Mouse (Mus musculus) stomach, embryonic 14.5 days (tissue): Measurements from ENCODE around the gene Ggt5. TPM values are rescaled to one million over a fixed set of nuclear protein-coding genes. Genes with fewer than 3 reads are reported as not detected.

Experiments used
- ATAC-seq: fragments of 200-750 bp; cut with Nextera tagmentation; 2 replicates; pipeline ENCODE4 v1.8.0; 2017; ENCODE audit warnings: low read depth, moderate TSS enrichment; ENCODE audit not compliant: insufficient number of reproducible peaks, insufficient read depth, low FRiP score
- H3K27ac ChIP-seq: fragments of 300-500 bp; sonication (generic); 2 replicates; pipeline ENCODE4 v1.5.1; 2014; ENCODE audit warnings: mild to moderate bottlenecking, low read length, moderate library complexity, mixed read lengths
- H3K27me3 ChIP-seq: fragments of 300-500 bp; sonication (generic); 2 replicates; pipeline ENCODE4 v1.6.1; 2014; ENCODE audit warnings: low read length, control low read depth, mixed read lengths; ENCODE audit not compliant: control insufficient read depth, insufficient read depth
- H3K36me3 ChIP-seq: fragments of 300-500 bp; sonication (generic); 2 replicates; pipeline ENCODE4 v1.6.1; 2014; ENCODE audit warnings: mild to moderate bottlenecking, control low read depth, low read length, moderate library complexity, mixed read lengths; ENCODE audit not compliant: control insufficient read depth, insufficient read depth
- H3K4me1 ChIP-seq: fragments of 300-500 bp; sonication (generic); 2 replicates; pipeline ENCODE4 v1.6.1; 2014; ENCODE audit warnings: low read length, control low read depth, mixed read lengths; ENCODE audit not compliant: control insufficient read depth, insufficient read depth
- H3K4me2 ChIP-seq: fragments of 300-500 bp; sonication (generic); replicated peaks from 2 replicates; pipeline ENCODE4 v1.6.1; 2014; ENCODE audit warnings: low read depth, low read length, control low read depth
- H3K4me3 ChIP-seq: fragments of 300-500 bp; sonication (generic); 2 replicates; pipeline ENCODE4 v1.5.1; 2014; ENCODE audit warnings: low read depth, low read length, control low read depth
- H3K9ac ChIP-seq: fragments of 300-500 bp; sonication (generic); replicated peaks from 2 replicates; pipeline ENCODE4 v1.6.1; 2014; ENCODE audit warnings: low read depth, mild to moderate bottlenecking, control low read depth, low read length, moderate library complexity, mixed read lengths
- H3K9me3 ChIP-seq: fragments of 300-500 bp; sonication (generic); 2 replicates; pipeline ENCODE4 v1.6.1; 2016; ENCODE audit warnings: low read depth, low read length, control low read depth; ENCODE audit not compliant: control insufficient read depth
- WGBS: fragments of 180-500 bp; shearing (Covaris S2); extraction: QIAGEN DNeasy Blood & Tissue Kit; methylation state at CpG from one replicate; pipeline ENCODE4 v1.1.7; 2014; 5-methylcytosine and 5-hydroxymethylcytosine counted together
- polyA plus RNA-seq: library from polyadenylated mRNA; unstranded; fragments of >200 nt; fragmentation: Nextera tagmentation; extraction: Ambion mirVana; gene quantifications from 2 replicates; pipeline ENCODE4 v1.2.1, GENCODE M21; 2014

The Ggt5 gene
- polyA plus RNA-seq, 1 experiment from 2014 or later = 5.2 TPM

DNA sequence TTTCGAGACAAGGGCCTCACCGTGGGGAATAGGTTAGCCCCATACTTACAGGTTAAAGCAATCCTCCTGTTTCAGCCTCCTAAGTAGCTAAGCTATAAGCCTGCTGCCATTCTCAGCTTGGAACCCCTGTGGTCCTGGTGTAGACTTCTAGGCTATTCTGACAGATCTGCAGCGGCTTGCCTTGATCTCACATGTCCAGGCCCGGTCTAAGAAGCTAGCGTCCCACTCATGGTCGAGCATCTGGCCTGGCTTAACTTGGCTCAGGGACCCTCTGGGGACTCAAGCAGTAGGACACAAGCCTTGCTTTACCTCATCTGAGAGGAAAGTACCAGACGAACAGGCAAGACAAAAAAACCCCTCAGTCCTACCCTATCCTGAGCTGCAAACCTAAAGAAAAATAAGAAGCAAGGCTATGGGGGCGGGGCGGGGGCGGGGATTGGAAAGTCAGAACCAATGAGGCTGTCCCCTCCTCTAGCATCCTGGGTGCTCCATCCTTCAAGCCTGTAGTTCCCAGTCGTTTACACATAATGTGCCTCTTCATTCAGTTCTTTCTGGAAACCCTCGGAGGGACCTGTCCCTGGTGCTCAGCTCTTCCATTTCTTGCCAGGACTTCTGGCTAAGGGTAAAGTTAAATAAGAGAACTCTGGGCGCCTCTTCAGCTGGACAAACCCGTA, 46.0 kb downstream of the Ggt5 start:
- Histone ChIP-seq H3K27ac (no peak overlapping the region), H3K4me2 (no peak overlapping the region), H3K4me3 (no peak overlapping the region), H3K27me3 (no peaks in the 10 kb centered on the region), H3K9me3 (no peaks in the 10 kb centered on the region), H3K36me3 (no peaks in the 10 kb centered on the region), H3K4me1 (no peaks in the 10 kb centered on the region), H3K9ac (no peak overlapping the region)
- no peak for ATAC-seq
- 68% methylated on average over 14 of the region's 14 CpGs for WGBS

GRCm38 (mm10) chr10:75635693-75636055, 46.5 kb downstream of the Ggt5 start:
- no peak overlapping the region for H3K4me3 ChIP-seq
- H3K9me3 ChIP-seq = no peaks in the 10 kb centered on the region
- H3K4me2 ChIP-seq = no peak overlapping the region
- H3K36me3 ChIP-seq = no peaks in the 10 kb centered on the region
- ATAC-seq = no peak
- H3K27me3 ChIP-seq = no peaks in the 10 kb centered on the region
- no peak overlapping the region for H3K9ac ChIP-seq
- H3K4me1 ChIP-seq = no peaks in the 10 kb centered on the region
- no peak overlapping the region for H3K27ac ChIP-seq
- 8% methylated on average over 9 of the region's 9 CpGs for WGBS

DNA sequence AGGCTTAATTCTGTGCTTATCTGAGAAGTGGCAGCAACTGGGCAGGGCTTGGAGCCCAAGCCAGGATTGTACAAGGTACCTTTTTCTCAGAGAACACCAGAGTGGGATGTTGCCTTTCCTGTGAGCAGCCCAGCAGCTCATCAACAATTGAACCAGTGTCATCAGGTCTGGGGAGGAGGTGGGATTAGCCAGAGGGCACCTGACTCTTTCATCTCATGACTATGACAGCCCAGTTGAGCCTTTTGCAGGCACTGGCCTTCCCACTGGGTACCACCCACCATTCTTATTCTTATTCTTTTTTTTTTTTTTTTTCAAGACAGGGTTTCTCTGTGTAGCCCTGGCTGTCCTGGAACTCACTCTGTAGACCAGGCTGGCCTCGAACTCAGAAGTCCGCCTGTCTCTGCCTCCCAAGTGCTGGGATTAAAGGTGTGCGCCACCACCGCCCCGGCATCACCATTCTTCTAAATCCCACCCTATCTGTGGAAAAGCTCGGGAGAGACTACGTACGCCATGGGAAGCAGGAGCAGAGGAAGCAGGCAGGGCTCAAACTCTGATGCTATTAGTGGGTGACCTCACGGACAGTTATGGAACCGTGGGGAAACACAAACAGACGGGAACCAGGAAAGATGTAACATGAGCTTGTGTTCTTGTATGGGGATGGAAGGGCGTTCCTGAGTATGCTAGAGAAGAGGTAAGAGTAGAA, 47.1 kb downstream of the Ggt5 start:
- Histone ChIP-seq H3K27ac (no peak overlapping the region), H3K36me3 (no peaks in the 10 kb centered on the region), H3K4me2 (no peak overlapping the region), H3K9me3 (no peaks in the 10 kb centered on the region), H3K4me3 (no peak overlapping the region), H3K27me3 (no peaks in the 10 kb centered on the region), H3K9ac (no peak overlapping the region), H3K4me1 (no peaks in the 10 kb centered on the region)
- WGBS = 89% methylated on average over 12 of the region's 12 CpGs
- ATAC-seq = no peak; the same call in 1 of the 2 replicates

DNA sequence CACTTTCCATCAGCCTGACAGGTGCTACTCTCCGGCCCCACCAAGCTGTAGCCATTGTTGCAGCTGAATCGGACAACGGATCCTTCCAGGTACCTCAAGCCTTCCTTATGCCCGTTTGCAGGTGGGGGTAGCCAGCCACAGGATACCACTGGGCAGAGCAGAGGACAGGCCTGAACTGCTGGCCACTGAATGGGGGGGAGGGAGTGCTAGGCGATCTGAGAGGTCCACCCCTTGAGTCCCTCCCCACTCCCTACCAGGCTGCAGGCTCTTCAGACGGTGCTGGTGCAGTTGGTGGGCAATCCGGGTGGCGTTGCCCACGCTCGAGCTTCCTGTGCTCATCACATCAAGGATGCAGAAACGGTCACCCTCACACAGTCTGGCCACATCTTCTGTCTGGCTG, 48.6 kb downstream of the Ggt5 start:
- Histone ChIP-seq H3K27ac (no peak overlapping the region), H3K9ac (no peak overlapping the region), H3K4me3 (no peak overlapping the region), H3K9me3 (no peaks in the 10 kb centered on the region), H3K4me1 (0 out of 2 replicates have a peak, but pooled peaks cover 3% of the 10 kb centered on the region), H3K36me3 (no peaks in the 10 kb centered on the region), H3K27me3 (no peaks in the 10 kb centered on the region), H3K4me2 (no peak overlapping the region)
- no peak for ATAC-seq
- 85% methylated on average over 11 of the region's 11 CpGs for WGBS

GRCm38 (mm10) chr10:75641721-75642222, 52.6 kb downstream of the Ggt5 start:
- Histone ChIP-seq H3K9ac (no peak overlapping the region), H3K4me3 (no peak overlapping the region), H3K9me3 (no peaks in the 10 kb centered on the region), H3K36me3 (0 out of 2 replicates have a peak, but pooled peaks cover 4% of the 10 kb centered on the region), H3K27ac (no peak overlapping the region), H3K27me3 (no peaks in the 10 kb centered on the region), H3K4me1 (0 out of 2 replicates have a peak, but pooled peaks cover 10% of the 10 kb centered on the region), H3K4me2 (no peak overlapping the region)
- 86% methylated on average over 7 of the region's 7 CpGs for WGBS
- ATAC-seq = no peak

DNA sequence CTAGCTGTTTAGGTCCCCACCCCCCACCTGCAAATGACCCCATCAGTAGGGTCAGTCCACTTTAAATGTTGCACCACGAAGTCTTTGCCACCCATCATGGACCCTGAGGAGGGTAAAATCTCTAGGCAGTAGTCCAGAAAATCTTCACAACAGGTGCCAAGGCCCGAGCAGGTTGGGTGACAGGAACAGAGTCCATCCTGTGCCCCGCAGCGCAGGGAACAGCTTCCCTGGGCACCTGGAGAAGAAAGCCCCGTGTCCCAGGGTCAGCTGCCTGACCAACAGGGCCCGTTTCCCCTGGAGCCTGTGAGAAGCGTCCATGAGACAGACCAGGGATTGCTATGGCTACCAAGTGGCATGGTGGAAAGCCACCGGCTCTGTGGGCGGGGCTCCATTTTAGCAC, 53.3 kb downstream of the Ggt5 start:
- no peaks in the 10 kb centered on the region for H3K27me3 ChIP-seq
- no peak overlapping the region for H3K4me2 ChIP-seq
- H3K4me1 ChIP-seq = 0 out of 2 replicates have a peak, but pooled peaks cover 10% of the 10 kb centered on the region
- H3K4me3 ChIP-seq = no peak overlapping the region
- no peak for ATAC-seq
- 0 out of 2 replicates have a peak, but pooled peaks cover 4% of the 10 kb centered on the region for H3K36me3 ChIP-seq
- no peak overlapping the region for H3K9ac ChIP-seq
- no peak overlapping the region for H3K27ac ChIP-seq
- H3K9me3 ChIP-seq = no peaks in the 10 kb centered on the region
- WGBS = 80% methylated on average over 9 of the region's 9 CpGs

DNA sequence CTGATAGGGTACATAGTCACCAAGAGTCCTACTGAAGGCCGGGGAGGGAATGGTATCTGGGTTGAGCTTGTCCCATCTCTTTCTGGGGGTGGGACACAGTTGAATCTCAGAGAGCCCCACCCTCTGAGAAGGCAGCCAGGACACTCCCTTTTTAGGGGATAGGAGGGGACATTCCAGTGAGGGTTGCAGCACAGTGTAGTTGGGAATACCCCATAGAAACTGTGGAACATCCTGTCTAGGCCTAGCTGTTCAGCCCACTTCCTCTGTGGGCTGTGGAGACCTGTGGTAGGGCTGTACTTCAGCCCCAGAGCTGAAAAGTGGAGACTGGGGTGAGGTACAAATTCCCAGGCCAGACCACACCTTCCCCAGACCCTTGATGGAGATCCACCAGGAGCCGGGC, 53.8 kb downstream of the Ggt5 start:
- no peak overlapping the region for H3K4me2 ChIP-seq
- H3K4me3 ChIP-seq = no peak overlapping the region
- no peaks in the 10 kb centered on the region for H3K9me3 ChIP-seq
- no peak overlapping the region for H3K27ac ChIP-seq
- 75% methylated on average over 2 of the region's 2 CpGs for WGBS
- H3K4me1 ChIP-seq = 0 out of 2 replicates have a peak, but pooled peaks cover 10% of the 10 kb centered on the region
- H3K36me3 ChIP-seq = 0 out of 2 replicates have a peak, but pooled peaks cover 4% of the 10 kb centered on the region
- no peaks in the 10 kb centered on the region for H3K27me3 ChIP-seq
- H3K9ac ChIP-seq = no peak overlapping the region
- no peak for ATAC-seq

- Histone ChIP-seq H3K9me3 (no peaks in the 10 kb centered on the region), H3K9ac (no peak within 1 kb of the TSS), H3K4me3 (no peak within 1 kb of the TSS), H3K27ac (no peak within 1 kb of the TSS), H3K27me3 (no peaks in the 10 kb centered on the region), H3K4me2 (peak within 1 kb of the TSS; percentile 13; the same call in 1 of the 2 replicates), H3K4me1 (0 out of 2 replicates have a peak, but pooled peaks cover 10% of the 10 kb centered on the region), H3K36me3 (peaks cover 13% of the 10 kb centered on the region; the same call in 1 of the 2 replicates)
- WGBS = 3% methylated on average over 11 of the region's 11 CpGs
- ATAC-seq = peak; percentile 79
Observed at GRCm38 (mm10) chr10:75643741-75644343, 54.7 kb downstream of the Ggt5 start, which contains the start of gene Susd2. Gene Susd2, minus strand, starts transcription at chr10:75644008.
